Mouse (Mus musculus) lung, embryonic 15.5 days (tissue): ENCODE results near the gene Dedd. TPM values are rescaled to one million over a fixed set of nuclear protein-coding genes. Genes with fewer than 3 reads are reported as not detected.

Experiments
- ATAC-seq: fragments of 200-750 bp; cut with Nextera tagmentation; 2 replicates; pipeline ENCODE4 v1.8.0; 2017; ENCODE audit warnings: moderate number of reproducible peaks, borderline replicate concordance; ENCODE audit not compliant: low FRiP score, low TSS enrichment; ENCODE audit errors: extremely low read depth
- H3K27ac ChIP-seq: fragments of 300-500 bp; sonication (generic); 2 replicates; pipeline ENCODE4 v1.5.1; 2015; ENCODE audit warnings: moderate library complexity, mild to moderate bottlenecking, inconsistent platforms
- H3K27me3 ChIP-seq: fragments of 300-500 bp; sonication (generic); 2 replicates; pipeline ENCODE4 v1.6.1; 2015; ENCODE audit warnings: inconsistent platforms
- H3K36me3 ChIP-seq: fragments of 300-500 bp; sonication (generic); 2 replicates; pipeline ENCODE4 v1.6.1; 2015; ENCODE audit warnings: inconsistent platforms
- H3K4me1 ChIP-seq: fragments of 300-500 bp; sonication (generic); 2 replicates; pipeline ENCODE4 v1.6.1; 2015; ENCODE audit warnings: inconsistent platforms
- H3K4me2 ChIP-seq: fragments of 300-500 bp; sonication (generic); 2 replicates; pipeline ENCODE4 v1.6.1; 2015; ENCODE audit warnings: inconsistent platforms, mild to moderate bottlenecking, moderate library complexity
- H3K4me3 ChIP-seq: fragments of 300-500 bp; sonication (generic); 2 replicates; pipeline ENCODE4 v1.5.1; 2015; ENCODE audit warnings: mild to moderate bottlenecking, inconsistent platforms
- H3K9ac ChIP-seq: fragments of 300-500 bp; sonication (generic); 2 replicates; pipeline ENCODE4 v1.6.1; 2015; ENCODE audit warnings: inconsistent platforms
- H3K9me3 ChIP-seq: fragments of 300-500 bp; sonication (generic); 2 replicates; pipeline ENCODE4 v1.6.1; 2016; ENCODE audit warnings: inconsistent platforms
- WGBS: fragments of 180-500 bp; shearing (Covaris S2); methylation state at CpG from one replicate; pipeline ENCODE4 v1.1.7; 2015; 5-methylcytosine and 5-hydroxymethylcytosine counted together
- polyA plus RNA-seq: library from polyadenylated mRNA; unstranded; fragments of >200 nt; fragmentation: Nextera tagmentation; extraction: Ambion mirVana; gene quantifications from 2 replicates; pipeline ENCODE4 v1.2.1, GENCODE M21; 2015

Dedd gene
- polyA plus RNA-seq, 1 experiment from 2014 or later = 50.5 TPM

GRCm38 (mm10) chr1:171388376-171389102, 59.6 kb downstream of the Dedd start, which contains the start of gene Arhgap30:
Gene Arhgap30, plus strand, starts transcription at chr1:171388954.
- Histone ChIP-seq H3K9ac (no peak within 1 kb of the TSS), H3K4me3 (0 out of 2 replicates have a peak within 1 kb of the TSS, but pooled peaks have one; percentile 12), H3K4me1 (no peaks in the 10 kb centered on the region), H3K36me3 (no peaks in the 10 kb centered on the region), H3K9me3 (no peaks in the 10 kb centered on the region), H3K27ac (no peak within 1 kb of the TSS; the same call in 1 of the 2 replicates), H3K4me2 (no peak within 1 kb of the TSS), H3K27me3 (no peaks in the 10 kb centered on the region)
- 0 out of 2 replicates have a peak, but pooled peaks have one; percentile 11 for ATAC-seq
- 72% methylated on average over 15 of the region's 15 CpGs for WGBS

- Histone ChIP-seq H3K9ac (no peak overlapping the region), H3K27me3 (no peaks in the 10 kb centered on the region), H3K4me1 (no peaks in the 10 kb centered on the region), H3K4me3 (no peak overlapping the region), H3K9me3 (no peaks in the 10 kb centered on the region), H3K4me2 (no peak overlapping the region), H3K36me3 (no peaks in the 10 kb centered on the region), H3K27ac (no peak overlapping the region)
- WGBS = 61% methylated on average over 4 of the region's 4 CpGs
- ATAC-seq = no peak
Observed at GRCm38 (mm10) chr1:171390101-171390500, 61.2 kb downstream of the Dedd start.

Other genes starting within 250 kb of the Dedd start
- 7.2 and 8.3 TPM in 2 replicates for gene Cfap126, start 215.2 kb upstream of the Dedd start, polyA plus RNA-seq
- gene Sdhc, start 178.5 kb upstream of the Dedd start, polyA plus RNA-seq = 256 and 267 TPM in 2 replicates
- 0.69 and 1.0 TPM in 2 replicates for gene Mpz, start 178.4 kb upstream of the Dedd start, polyA plus RNA-seq
- 5.0 and 5.9 TPM in 2 replicates for gene Pcp4l1, start 132.9 kb upstream of the Dedd start, polyA plus RNA-seq
- 0.20 and 0.33 TPM in 2 replicates for gene Nr1i3, start 115.2 kb upstream of the Dedd start, polyA plus RNA-seq
- gene Tomm40l, start 106.6 kb upstream of the Dedd start, polyA plus RNA-seq = 34.9 and 35.4 TPM in 2 replicates
- 9.5 and 38.1 TPM in 2 replicates for gene Apoa2, start 104.1 kb upstream of the Dedd start, polyA plus RNA-seq
- gene Fcer1g, start 94.8 kb upstream of the Dedd start, polyA plus RNA-seq = 46.3 and 46.7 TPM in 2 replicates
- 7.4 and 9.6 TPM in 2 replicates for gene Adamts4, start 78.7 kb upstream of the Dedd start, polyA plus RNA-seq
- gene Ndufs2, start 77.8 kb upstream of the Dedd start, polyA plus RNA-seq = 241 and 266 TPM in 2 replicates
- 81.2 and 87.2 TPM in 2 replicates for gene B4galt3, start 58.8 kb upstream of the Dedd start, polyA plus RNA-seq
- 49.3 and 50.6 TPM in 2 replicates for gene Ppox, start 48.0 kb upstream of the Dedd start, polyA plus RNA-seq
- gene Usp21, start 41.2 kb upstream of the Dedd start, polyA plus RNA-seq = 84.4 and 89.7 TPM in 2 replicates
- 105 and 109 TPM in 2 replicates for gene Ufc1, start 34.1 kb upstream of the Dedd start, polyA plus RNA-seq
- gene Nit1, start 16.5 kb downstream of the Dedd start, polyA plus RNA-seq = 38.3 and 42.6 TPM in 2 replicates
- gene Pfdn2, start 16.5 kb downstream of the Dedd start, polyA plus RNA-seq = 83.8 and 91.3 TPM in 2 replicates
- gene Klhdc9, start 31.7 kb downstream of the Dedd start, polyA plus RNA-seq = 2.1 and 2.6 TPM in 2 replicates
- 5.1 and 7.3 TPM in 2 replicates for gene Nectin4, start 41.0 kb downstream of the Dedd start, polyA plus RNA-seq
- gene Arhgap30, start 59.8 kb downstream of the Dedd start, polyA plus RNA-seq = 2.2 and 3.4 TPM in 2 replicates
- 72.9 and 85.7 TPM in 2 replicates for gene Usf1, start 82.2 kb downstream of the Dedd start, polyA plus RNA-seq
- 6.4 and 7.5 TPM in 2 replicates for gene Tstd1, start 89.7 kb downstream of the Dedd start, polyA plus RNA-seq
- gene F11r, start 108.4 kb downstream of the Dedd start, polyA plus RNA-seq = 102 and 115 TPM in 2 replicates
- 12.8 and 13.0 TPM in 2 replicates for gene Alyref2, start 174.3 kb downstream of the Dedd start, polyA plus RNA-seq
- not detected in 2 replicates for gene Itln1, start 206.1 kb downstream of the Dedd start, polyA plus RNA-seq
- gene Cd244a, start 230.0 kb downstream of the Dedd start, polyA plus RNA-seq = 0.43 and 0.57 TPM in 2 replicates